Mouse (Mus musculus) ES-Bruce4 (cell line): ENCODE data around the gene Abcb8. TPM values are rescaled to one million over a fixed set of nuclear protein-coding genes. Genes with fewer than 3 reads are reported as not detected.

ENCODE experiments used
- H3K27ac ChIP-seq: 2 replicates; pipeline ENCODE4 v1.5.1; 2012; ENCODE audit warnings: low read length, inconsistent platforms; ENCODE audit not compliant: insufficient read depth
- H3K27me3 ChIP-seq: 2 replicates; pipeline ENCODE4 v1.6.1; 2012; ENCODE audit warnings: mild to moderate bottlenecking, low read length, inconsistent platforms; ENCODE audit not compliant: control insufficient read depth, poor library complexity, insufficient read depth, severe bottlenecking
- H3K36me3 ChIP-seq: 2 replicates; pipeline ENCODE4 v1.6.1; 2012; ENCODE audit warnings: inconsistent platforms, mild to moderate bottlenecking, low read length, moderate library complexity; ENCODE audit not compliant: control insufficient read depth, poor library complexity, insufficient read depth, severe bottlenecking
- H3K4me1 ChIP-seq: one replicate; pipeline ENCODE4 v1.8.1; 2011; ENCODE audit warnings: low read length; ENCODE audit not compliant: control insufficient read depth, insufficient read depth
- H3K4me3 ChIP-seq: 2 replicates; pipeline ENCODE4 v1.5.1; 2011; ENCODE audit warnings: low read depth, mild to moderate bottlenecking, low read length
- H3K9ac ChIP-seq: 2 replicates; pipeline ENCODE4 v1.6.1; 2012; ENCODE audit warnings: low read depth, mild to moderate bottlenecking, inconsistent platforms; ENCODE audit not compliant: poor library complexity, severe bottlenecking
- H3K9me3 ChIP-seq: replicated peaks from 2 replicates; pipeline ENCODE4 v1.6.1; 2012; ENCODE audit warnings: mild to moderate bottlenecking, low read length, inconsistent platforms; ENCODE audit not compliant: control insufficient read depth, poor library complexity, insufficient read depth, severe bottlenecking
- CTCF ChIP-seq: IDR thresholded peaks from one replicate; pipeline ENCODE4 v1.8.1; 2011; ENCODE audit warnings: low read depth, low read length
- EP300 ChIP-seq: IDR thresholded peaks from 2 replicates; pipeline ENCODE4 v1.6.1; 2011; ENCODE audit warnings: low read depth, low read length; ENCODE audit not compliant: insufficient read depth
- POLR2A ChIP-seq: IDR thresholded peaks from one replicate; pipeline ENCODE4 v1.8.1; 2011; ENCODE audit warnings: low read length; ENCODE audit not compliant: insufficient read depth
- polyA plus RNA-seq: library from polyadenylated mRNA; stranded (reverse); fragments of >200 nt; gene quantifications from 2 replicates; pipeline ENCODE4 v1.2.4, GENCODE M21; 2011; ENCODE audit warnings: low read depth; ENCODE audit not compliant: missing spikeins, insufficient read depth, insufficient read length

The Abcb8 gene
- polyA plus RNA-seq, 1 experiment = 29.6 TPM

DNA sequence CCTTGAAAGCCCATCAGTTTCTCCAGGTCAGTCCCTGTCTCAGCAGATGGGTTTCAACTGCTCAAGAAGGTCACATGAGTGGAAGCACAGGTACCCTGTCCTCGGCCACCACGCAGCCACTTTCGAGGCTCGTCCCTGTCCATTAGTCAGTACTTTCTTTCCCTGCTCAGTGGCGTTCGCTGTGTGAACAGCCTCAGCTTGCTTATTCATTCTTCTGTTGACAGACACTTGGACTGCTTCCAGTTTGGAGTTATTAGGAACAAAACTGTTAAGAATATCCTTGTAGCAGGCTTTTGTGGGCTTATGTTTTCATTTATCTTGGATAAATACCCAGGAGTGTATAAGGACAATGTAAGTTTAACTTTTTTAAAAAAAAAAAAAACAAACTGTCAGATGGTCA, 19.2 kb upstream of the Abcb8 start:
- no peak overlapping the region for H3K9ac ChIP-seq
- no peak for TF ChIP-seq CTCF
- no peak for TF ChIP-seq POLR2A
- TF ChIP-seq EP300 = no peak

DNA sequence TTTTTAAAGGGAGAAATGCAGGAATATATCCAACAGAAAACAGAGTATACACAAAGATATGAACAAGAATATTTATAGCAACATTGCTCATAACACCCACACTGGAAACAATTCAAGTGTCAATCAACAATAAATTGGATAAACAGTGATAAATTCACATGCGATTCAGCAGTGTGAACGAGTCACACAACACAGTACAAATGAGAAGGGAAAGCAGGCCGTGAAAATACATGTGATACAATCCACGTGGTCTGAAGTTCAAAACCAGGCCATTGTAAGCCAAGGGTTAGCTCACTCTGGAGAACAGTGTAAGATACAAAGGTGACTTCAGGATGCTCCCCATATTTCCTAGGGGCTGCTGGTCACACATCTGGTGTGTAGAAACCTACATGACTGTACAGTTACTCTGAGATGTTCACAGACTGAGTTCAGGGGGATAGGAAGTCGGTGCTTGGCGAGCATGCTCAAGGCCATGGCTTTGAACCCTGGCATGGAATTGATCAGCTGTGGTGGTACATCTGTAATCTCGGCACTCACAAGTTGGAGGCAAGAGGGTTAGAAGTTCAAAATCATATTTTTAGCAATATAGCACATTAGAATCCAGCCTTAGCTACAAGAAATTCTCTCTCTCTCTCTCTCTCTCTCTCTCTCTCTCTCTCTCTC, 18.7 kb upstream of the Abcb8 start:
- H3K27me3 ChIP-seq = no peaks in the 10 kb centered on the region
- H3K4me1 ChIP-seq = peaks cover 2% of the 10 kb centered on the region
- H3K9ac ChIP-seq = no peak overlapping the region
- H3K36me3 ChIP-seq = no peaks in the 10 kb centered on the region
- H3K4me3 ChIP-seq = no peak overlapping the region
- no peak for TF ChIP-seq EP300
- no peak for TF ChIP-seq POLR2A
- TF ChIP-seq CTCF = no peak
- no peaks in the 10 kb centered on the region for H3K9me3 ChIP-seq
- H3K27ac ChIP-seq = no peak overlapping the region

More for the DNA sequence above, 19.2 kb upstream of the Abcb8 start:
- no peaks in the 10 kb centered on the region for H3K27me3 ChIP-seq
- no peaks in the 10 kb centered on the region for H3K4me1 ChIP-seq
- no peaks in the 10 kb centered on the region for H3K9me3 ChIP-seq
- H3K4me3 ChIP-seq = no peak overlapping the region
- no peak overlapping the region for H3K27ac ChIP-seq
- H3K36me3 ChIP-seq = no peaks in the 10 kb centered on the region

DNA sequence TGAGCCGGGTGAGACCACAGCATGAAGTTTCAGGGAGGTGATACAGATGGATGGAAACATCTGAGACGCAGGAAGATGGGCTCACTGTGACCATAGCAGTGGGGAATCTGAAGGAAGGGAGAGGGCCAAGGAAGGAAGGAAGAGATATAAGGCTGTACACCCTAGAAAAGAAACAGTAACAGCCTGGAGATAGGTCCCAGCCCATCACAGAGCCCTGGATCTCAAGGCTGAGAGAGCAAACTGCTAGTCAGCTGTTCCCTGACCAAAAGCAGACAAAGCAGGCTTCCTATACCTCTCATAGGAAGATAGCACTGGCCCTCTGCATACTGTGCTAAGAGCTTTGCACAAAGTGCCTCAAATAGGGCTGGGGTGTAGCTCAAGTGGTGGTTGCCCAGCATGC, 14.8 kb upstream of the Abcb8 start:
- Histone ChIP-seq H3K9ac (no peak overlapping the region), H3K27me3 (no peaks in the 10 kb centered on the region), H3K27ac (no peak overlapping the region), H3K4me3 (no peak overlapping the region), H3K9me3 (no peaks in the 10 kb centered on the region), H3K4me1 (peaks cover 2% of the 10 kb centered on the region), H3K36me3 (no peaks in the 10 kb centered on the region)
- TF ChIP-seq CTCF (no peak), EP300 (no peak), POLR2A (no peak)

DNA sequence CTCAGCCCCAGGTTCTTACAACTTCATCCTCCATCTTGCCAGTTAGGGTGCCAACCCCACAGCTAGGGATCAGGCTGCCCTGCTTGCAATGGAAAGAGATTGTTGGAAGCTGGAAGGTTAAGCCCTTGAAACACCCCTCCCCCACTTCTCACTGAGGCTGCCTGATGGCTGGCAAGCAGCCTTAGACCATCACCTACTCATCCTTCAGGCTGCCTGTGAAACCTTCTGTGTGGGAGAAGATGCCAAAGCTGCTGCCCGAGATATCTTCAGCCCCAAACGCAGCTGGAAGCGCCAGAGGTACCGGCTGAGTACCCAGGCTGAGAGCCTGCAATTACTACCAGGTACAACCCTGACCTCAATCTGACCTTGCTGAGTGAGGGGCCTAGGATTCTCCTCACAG, 14.0 kb upstream of the Abcb8 start:
- Histone ChIP-seq H3K4me3 (no peak overlapping the region), H3K9ac (no peak overlapping the region), H3K36me3 (no peaks in the 10 kb centered on the region), H3K4me1 (peaks cover 2% of the 10 kb centered on the region), H3K9me3 (no peaks in the 10 kb centered on the region), H3K27me3 (no peaks in the 10 kb centered on the region), H3K27ac (no peak overlapping the region)
- no peak for TF ChIP-seq CTCF
- no peak for TF ChIP-seq EP300
- no peak for TF ChIP-seq POLR2A

DNA sequence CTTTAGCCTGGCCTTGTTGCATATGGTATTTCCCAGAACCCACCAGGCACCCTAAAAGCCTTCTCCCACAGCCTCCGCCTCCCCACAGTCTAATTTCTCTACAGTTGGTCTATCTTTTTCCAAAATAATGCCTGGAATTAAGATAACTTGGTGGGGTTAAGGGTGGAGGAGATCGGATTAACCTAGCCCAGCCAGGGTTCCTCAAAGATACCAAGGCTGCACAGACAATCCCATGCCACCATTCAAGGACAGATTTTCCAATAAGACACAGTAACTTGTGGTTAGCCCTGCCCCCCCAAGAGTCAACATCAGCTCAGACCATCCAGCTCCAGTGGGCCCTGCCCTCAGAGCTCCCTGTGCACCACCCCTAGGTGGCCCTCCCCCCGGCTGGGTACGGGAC, 13.0 kb upstream of the Abcb8 start:
- Histone ChIP-seq H3K27me3 (no peaks in the 10 kb centered on the region), H3K9ac (no peak overlapping the region), H3K36me3 (no peaks in the 10 kb centered on the region), H3K27ac (no peak overlapping the region), H3K4me1 (peaks cover 2% of the 10 kb centered on the region), H3K9me3 (no peaks in the 10 kb centered on the region), H3K4me3 (no peak overlapping the region)
- TF ChIP-seq EP300 = no peak
- TF ChIP-seq POLR2A = no peak
- TF ChIP-seq CTCF = no peak

DNA sequence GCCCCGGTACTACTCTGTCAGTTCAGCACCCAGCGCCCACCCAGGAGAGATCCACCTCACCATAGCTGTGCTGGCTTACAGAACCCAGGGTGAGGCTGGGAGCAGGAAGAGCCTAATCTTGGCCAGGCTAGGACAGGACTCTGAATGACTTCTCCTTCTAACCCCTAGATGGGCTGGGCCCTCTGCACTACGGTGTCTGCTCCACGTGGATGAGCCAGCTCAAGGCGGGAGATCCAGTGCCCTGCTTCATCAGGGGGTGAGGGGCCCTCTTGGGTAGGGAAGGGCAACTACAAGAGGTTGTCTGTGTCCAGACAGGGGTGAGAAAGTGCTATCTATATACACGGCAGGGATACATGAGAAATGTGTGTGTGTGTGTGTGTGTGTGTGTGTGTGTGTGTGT, 12.0 kb upstream of the Abcb8 start:
- TF ChIP-seq CTCF = no peak
- TF ChIP-seq POLR2A = no peak
- no peak for TF ChIP-seq EP300
- H3K4me1 ChIP-seq = peaks cover 2% of the 10 kb centered on the region
- H3K9me3 ChIP-seq = no peaks in the 10 kb centered on the region
- H3K36me3 ChIP-seq = no peaks in the 10 kb centered on the region
- H3K4me3 ChIP-seq = no peak overlapping the region
- no peak overlapping the region for H3K27ac ChIP-seq
- H3K27me3 ChIP-seq = no peaks in the 10 kb centered on the region
- H3K9ac ChIP-seq = no peak overlapping the region
